Mouse (Mus musculus) heart, postnatal 0 days (tissue): ENCODE data around the gene Card14.

Experiments used
- CTCF ChIP-seq: IDR thresholded peaks from 2 replicates; pipeline ENCODE4 v1.5.1; 2016; ENCODE audit warnings: antibody characterized with exemption, control low read depth, low read depth
- EP300 ChIP-seq: IDR thresholded peaks from 2 replicates; pipeline ENCODE4 v1.6.1; 2016; ENCODE audit warnings: antibody characterized with exemption, low read depth

DNA sequence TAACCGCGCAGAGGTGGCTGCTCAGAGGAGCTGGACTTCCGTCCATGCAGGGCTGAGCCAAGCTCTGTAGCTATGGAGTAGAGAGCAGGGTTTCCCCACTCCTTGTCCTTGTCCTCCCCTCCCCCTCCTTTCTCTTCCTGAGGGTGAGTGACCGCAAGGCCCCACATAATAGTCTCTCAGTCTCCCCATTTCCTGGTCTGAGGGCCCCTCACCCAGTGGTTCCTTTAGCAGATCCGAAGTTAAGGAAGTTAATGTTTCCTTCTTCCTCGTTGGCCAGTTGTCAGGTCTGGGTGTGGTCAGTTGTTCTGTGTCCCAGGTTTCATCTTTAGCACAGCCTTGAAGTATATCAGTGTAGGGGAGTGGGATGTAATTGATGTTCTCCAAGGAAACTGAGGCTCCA lies 67.9 kb downstream of the Card14 start:
- TF ChIP-seq CTCF (no peak), EP300 (no peak)
